Comparison of ENCODE assay signal across 10 mouse cellular contexts in the genomic region with DNA sequence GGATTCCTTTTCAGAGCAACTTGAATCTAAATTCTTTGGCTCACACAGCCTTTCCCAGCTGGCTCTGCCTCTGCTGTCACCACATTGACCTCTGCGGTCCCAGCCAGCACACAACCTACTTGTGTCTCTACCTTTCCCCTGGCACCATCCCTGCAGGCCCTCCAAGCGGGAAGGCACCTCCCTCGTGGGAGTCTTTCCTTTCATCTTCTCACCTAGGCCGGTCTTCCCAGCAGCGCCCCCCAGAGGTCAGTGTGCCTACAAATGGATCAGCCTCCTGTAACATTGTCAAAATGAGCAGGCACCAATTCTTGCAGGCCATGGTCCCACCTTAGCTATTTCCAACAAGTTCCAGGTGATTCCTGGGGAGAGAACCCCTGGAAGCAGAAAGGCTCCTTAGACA.
DNase-seq lines count a peak whose midpoint lies in the region; ATAC-seq lines count a peak whose summit lies in the region.
"Had no signal": no experiment of that assay in that cellular context is flagged by ENCODE, and none has a peak within 500 bp of the region (broad histone marks: within the 10 kb centered on the region; RNA-seq: fewer than 3 reads in every experiment).

No protein-coding gene starts in this region.

- ATAC-seq in megakaryocyte-erythroid progenitor cell, adult 5-6 weeks (replicated peaks; ENCODE audit: low FRiP score, low TSS enrichment, poor library complexity, severe bottlenecking): no peak

- DNase-seq in gastrocnemius, adult 18-20 months (ENCODE audit: low spot score): peak; percentile 17
- DNase-seq in gastrocnemius, postnatal 10 days: no peak
- peak; percentile 13 for DNase-seq in kidney, postnatal 10 days
- DNase-seq in kidney, adult 11 months: no peak
- peak; percentile 29 for DNase-seq in thymus, postnatal 4 days
- no peak for DNase-seq in thymus, postnatal 0 days (ENCODE audit: low spot score)
- no peak for DNase-seq in yolk sac, embryonic 10.5 days (ENCODE audit: low spot score)
- DNase-seq: adrenal gland, postnatal 36 days; thymus, adult 2 months had no signal

Comparison
In these comparisons a context has a peak if more than half of its experiments do, and no peak if none do; other contexts are left out.
1. DNase-seq: peak in gastrocnemius, adult 18-20 months (single experiment), kidney, postnatal 10 days (single experiment) and thymus, postnatal 4 days (single experiment); none in gastrocnemius, postnatal 10 days (single experiment), kidney, adult 11 months (single experiment), thymus, postnatal 0 days (single experiment) and yolk sac, embryonic 10.5 days (single experiment).